Mouse (Mus musculus) bone marrow, adult 2 months (tissue): ENCODE measurements around the gene Tmc1.

Experiments
- CTCF ChIP-seq: fragments of 200-500 bp; IDR thresholded peaks from 2 replicates; pipeline ENCODE4 v1.5.1; 2011; ENCODE audit warnings: low read length, control low read depth; ENCODE audit not compliant: control insufficient read depth, insufficient read depth
- POLR2A ChIP-seq: fragments of 200-500 bp; IDR thresholded peaks from 2 replicates; pipeline ENCODE4 v1.6.1; 2011; ENCODE audit warnings: low read depth, mild to moderate bottlenecking, control low read depth, low read length, borderline replicate concordance; ENCODE audit not compliant: control insufficient read depth

DNA sequence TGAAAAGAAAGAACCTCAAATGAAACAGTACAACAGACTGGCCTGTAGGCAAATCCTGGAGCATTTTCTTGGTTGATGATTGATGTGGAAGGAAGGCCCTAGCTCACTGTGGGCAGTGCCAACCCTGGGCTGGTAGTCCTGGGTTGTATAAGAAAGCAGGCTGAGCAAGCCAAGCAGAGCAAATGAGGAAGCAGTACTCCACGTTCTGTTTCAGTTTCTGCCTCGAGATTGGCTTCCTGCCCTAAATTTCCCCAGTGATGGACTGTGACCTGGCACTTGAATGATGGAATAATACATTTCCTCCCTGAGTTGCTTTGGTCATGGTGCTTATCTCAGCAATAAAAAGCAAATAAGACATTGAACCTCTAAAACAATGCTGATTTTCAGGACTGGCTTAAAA lies 72.8 kb downstream of the Tmc1 start:
- TF ChIP-seq CTCF (no peak), POLR2A (no peak)
